Mouse (Mus musculus) ES-E14 (cell line): ENCODE results near the gene Acsm4.

Experiments
- CHD2 ChIP-seq: IDR thresholded peaks from 2 replicates; pipeline ENCODE4 v1.6.1; 2014; ENCODE audit warnings: mild to moderate bottlenecking, low read depth, low read length, inconsistent platforms
- HCFC1 ChIP-seq: IDR thresholded peaks from 2 replicates; pipeline ENCODE4 v1.6.1; 2012; ENCODE audit warnings: low read length, inconsistent platforms, borderline replicate concordance; ENCODE audit not compliant: insufficient read depth
- MAFK ChIP-seq: IDR thresholded peaks from 2 replicates; pipeline ENCODE4 v1.6.1; 2014; ENCODE audit warnings: mild to moderate bottlenecking, low read depth, low read length, inconsistent platforms; ENCODE audit not compliant: insufficient read depth
- ZC3H11A ChIP-seq: IDR thresholded peaks from 2 replicates; pipeline ENCODE4 v1.6.1; 2012; ENCODE audit warnings: low read depth, mild to moderate bottlenecking, inconsistent platforms, low read length, borderline replicate concordance

- TF ChIP-seq CHD2 (no peak), ZC3H11A (no peak), HCFC1 (no peak), MAFK (no peak)
Observed at GRCm38 (mm10) chr7:119692302-119692701, 2.5 kb downstream of the Acsm4 start.
